Mouse (Mus musculus): ENCODE measurements at regions not wholly inside any gene's neighbourhood (a gene's known extent, or its start where the extent isn't known, plus 50 kb on each side); places are given as distances from the start of the nearest gene placed in this dataset.

DNA sequence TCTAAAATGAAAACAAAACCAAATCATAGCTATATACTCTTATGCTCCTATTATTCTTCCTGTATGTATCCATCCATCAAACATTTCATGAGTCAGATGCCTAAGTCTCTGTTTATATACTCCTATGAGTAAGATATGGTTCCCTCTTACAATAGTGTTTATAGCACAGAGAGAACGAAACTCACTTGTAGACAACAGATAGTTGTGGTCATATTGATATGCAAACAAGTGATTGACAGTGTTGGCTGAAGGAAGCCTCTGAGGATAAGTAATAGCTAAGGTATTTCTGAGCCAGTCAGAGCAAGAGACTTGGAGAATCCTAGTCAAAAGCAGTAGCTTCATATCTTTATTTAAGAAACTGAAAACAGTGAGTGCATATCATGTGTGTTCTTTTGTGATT lies 354.4 kb upstream of the Cited2 start:
- Histone ChIP-seq H3K4me2 (no peak overlapping the region), H3K4me1 (replicated peaks) (peaks cover 13% of the 10 kb centered on the region), H3K27ac (replicated peaks) (no peak overlapping the region), H3K9me3 (no peaks in the 10 kb centered on the region), H3K4me3 (no peak overlapping the region), H3K36me3 (no peaks in the 10 kb centered on the region), H3K27me3 (no peaks in the 10 kb centered on the region), H3K9ac (no peak overlapping the region)
- ATAC-seq (ENCODE audit: low read depth) = no peak
- WGBS = 93% methylated on average over 1 of the region's 1 CpGs

GRCm38 (mm10) chr10:17372905-17373304 lies 350.1 kb upstream of the Cited2 start:
- H3K9me3 ChIP-seq = no peaks in the 10 kb centered on the region
- no peaks in the 10 kb centered on the region for H3K27me3 ChIP-seq
- no peak overlapping the region for H3K4me2 ChIP-seq
- H3K27ac ChIP-seq (replicated peaks) = no peak overlapping the region
- no peaks in the 10 kb centered on the region for H3K36me3 ChIP-seq
- no peak overlapping the region for H3K9ac ChIP-seq
- WGBS = 68% methylated on average over 2 of the region's 2 CpGs
- H3K4me1 ChIP-seq (replicated peaks) = no peaks in the 10 kb centered on the region
- no peak for ATAC-seq (ENCODE audit: low read depth)
- H3K4me3 ChIP-seq = no peak overlapping the region

- H3K36me3 ChIP-seq = no peaks in the 10 kb centered on the region
- H3K9ac ChIP-seq = no peak overlapping the region
- no peaks in the 10 kb centered on the region for H3K4me1 ChIP-seq (replicated peaks)
- no peak overlapping the region for H3K4me2 ChIP-seq
- no peaks in the 10 kb centered on the region for H3K9me3 ChIP-seq
- no peaks in the 10 kb centered on the region for H3K27me3 ChIP-seq
- H3K27ac ChIP-seq (replicated peaks) = no peak overlapping the region
- no peak overlapping the region for H3K4me3 ChIP-seq
- ATAC-seq (ENCODE audit: low read depth) = no peak
- WGBS = 21% methylated on average over 2 of the region's 2 CpGs
Measured at GRCm38 (mm10) chr10:17374047-17374446, 349.0 kb upstream of the Cited2 start.

DNA sequence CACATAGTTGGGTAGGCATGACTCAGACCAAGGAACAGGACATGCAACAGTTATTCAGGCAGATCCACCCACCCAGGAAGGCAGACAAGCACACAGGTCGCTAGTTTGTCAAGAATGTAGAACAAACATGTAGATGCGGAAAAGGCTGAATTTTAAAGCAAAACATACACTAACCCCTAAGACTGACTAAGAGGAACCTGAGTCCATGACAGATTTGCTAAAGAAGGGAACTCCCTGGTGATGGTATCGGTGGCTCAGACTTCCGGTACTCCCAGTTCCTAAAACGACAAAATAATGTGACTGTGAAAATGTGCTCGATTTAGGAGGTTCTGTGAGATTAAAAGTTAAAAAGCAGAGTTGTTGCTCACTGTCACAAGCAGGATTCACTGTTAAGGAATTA lies 340.0 kb upstream of the Cited2 start:
- ATAC-seq (ENCODE audit: low read depth) = no peak
- Histone ChIP-seq H3K27me3 (no peaks in the 10 kb centered on the region), H3K27ac (replicated peaks) (no peak overlapping the region), H3K4me1 (replicated peaks) (no peaks in the 10 kb centered on the region), H3K4me2 (no peak overlapping the region), H3K36me3 (no peaks in the 10 kb centered on the region), H3K9ac (no peak overlapping the region), H3K9me3 (no peaks in the 10 kb centered on the region), H3K4me3 (no peak overlapping the region)
- 94% methylated on average over 6 of the region's 6 CpGs for WGBS

DNA sequence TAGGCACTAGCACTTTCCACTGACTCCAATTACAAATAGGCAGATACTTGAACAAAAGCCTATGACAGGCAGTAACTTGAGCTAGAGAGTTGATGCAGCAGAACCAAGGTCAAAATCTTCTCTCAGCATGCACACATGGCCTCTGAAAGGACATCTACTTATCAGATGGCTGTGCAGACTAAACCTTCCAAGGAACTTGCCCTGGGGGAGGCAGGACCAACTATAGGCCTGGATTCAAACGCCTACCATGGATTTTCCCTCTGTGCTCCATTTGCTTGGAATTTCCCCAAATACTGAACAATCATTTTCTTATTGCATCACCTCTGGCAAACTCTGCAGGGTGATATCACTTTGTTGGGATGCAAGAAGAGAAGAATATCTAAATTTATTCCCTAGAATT lies 337.8 kb upstream of the Cited2 start:
- ATAC-seq (ENCODE audit: low read depth) = no peak
- Histone ChIP-seq H3K27ac (replicated peaks) (no peak overlapping the region), H3K27me3 (no peaks in the 10 kb centered on the region), H3K4me3 (no peak overlapping the region), H3K36me3 (no peaks in the 10 kb centered on the region), H3K4me1 (replicated peaks) (no peaks in the 10 kb centered on the region), H3K9me3 (no peaks in the 10 kb centered on the region), H3K4me2 (no peak overlapping the region), H3K9ac (no peak overlapping the region)
- 67% methylated on average over 1 of the region's 1 CpGs for WGBS

DNA sequence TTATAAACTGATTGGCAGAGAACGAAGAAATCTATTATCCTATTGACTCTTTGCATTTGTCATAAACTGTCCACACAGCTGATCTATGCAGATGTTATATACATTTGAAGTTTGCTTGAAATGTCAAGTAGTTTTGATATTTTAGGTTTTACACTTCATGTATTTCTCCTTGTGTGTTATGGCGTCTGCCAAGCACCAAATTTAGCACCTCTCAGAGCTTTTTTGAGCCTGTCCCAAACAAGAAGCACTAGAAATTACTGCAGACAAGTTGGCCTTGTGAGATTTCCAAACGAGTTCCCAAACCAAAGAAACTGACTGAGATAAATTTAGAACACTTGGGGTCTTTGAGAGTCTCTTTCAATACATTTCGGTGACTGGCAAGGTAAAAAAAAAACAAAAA lies 335.7 kb upstream of the Cited2 start:
- H3K27me3 ChIP-seq = no peaks in the 10 kb centered on the region
- no peak overlapping the region for H3K4me2 ChIP-seq
- H3K4me3 ChIP-seq = no peak overlapping the region
- H3K36me3 ChIP-seq = no peaks in the 10 kb centered on the region
- no peaks in the 10 kb centered on the region for H3K4me1 ChIP-seq (replicated peaks)
- ATAC-seq (ENCODE audit: low read depth) = no peak
- peaks cover 14% of the 10 kb centered on the region for H3K9me3 ChIP-seq
- H3K27ac ChIP-seq (replicated peaks) = no peak overlapping the region
- no peak overlapping the region for H3K9ac ChIP-seq
- WGBS = 83% methylated on average over 4 of the region's 4 CpGs

DNA sequence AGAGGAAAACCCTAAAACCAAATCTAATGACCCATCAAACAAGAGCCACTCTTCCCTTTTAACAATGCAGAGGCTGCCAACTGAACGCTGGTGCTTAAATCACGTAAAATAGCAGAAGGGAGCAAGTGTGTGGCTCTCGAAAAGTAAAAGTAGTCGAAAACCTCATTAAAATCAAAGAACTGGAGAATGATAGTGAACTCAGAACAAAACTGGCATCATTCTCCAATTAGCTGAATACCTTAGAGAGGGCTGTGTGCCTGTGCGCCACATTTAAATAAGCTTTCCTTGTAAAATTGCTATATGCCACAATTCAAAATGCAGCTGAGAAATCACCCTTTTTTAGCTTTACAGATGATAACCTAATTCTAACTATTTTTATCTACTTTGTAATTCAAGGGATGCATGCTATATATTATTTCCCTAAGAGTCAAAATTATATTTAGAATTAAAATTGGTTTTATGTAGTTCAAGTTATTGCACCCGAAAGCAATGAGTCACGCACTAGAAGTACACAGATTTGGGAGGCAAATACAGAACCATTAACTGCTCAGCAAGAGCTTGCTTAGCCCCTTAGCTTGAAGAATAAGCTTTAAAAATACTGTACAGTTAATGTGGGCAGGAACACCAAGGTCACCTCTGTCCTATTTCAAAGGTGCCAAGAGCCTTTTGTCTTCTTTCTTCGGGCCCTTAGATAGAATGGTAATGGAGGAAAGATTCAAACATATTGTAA lies 327.4 kb upstream of the Cited2 start:
- Histone ChIP-seq H3K4me2 (no peak overlapping the region), H3K27me3 (no peaks in the 10 kb centered on the region), H3K9ac (no peak overlapping the region), H3K9me3 (peaks cover 14% of the 10 kb centered on the region), H3K4me3 (no peak overlapping the region), H3K36me3 (no peaks in the 10 kb centered on the region), H3K4me1 (replicated peaks) (peaks cover 7% of the 10 kb centered on the region; the same call in 1 of the 2 replicates), H3K27ac (replicated peaks) (no peak overlapping the region)
- no peak for ATAC-seq (ENCODE audit: low read depth)
- WGBS = 56% methylated on average over 8 of the region's 8 CpGs

DNA sequence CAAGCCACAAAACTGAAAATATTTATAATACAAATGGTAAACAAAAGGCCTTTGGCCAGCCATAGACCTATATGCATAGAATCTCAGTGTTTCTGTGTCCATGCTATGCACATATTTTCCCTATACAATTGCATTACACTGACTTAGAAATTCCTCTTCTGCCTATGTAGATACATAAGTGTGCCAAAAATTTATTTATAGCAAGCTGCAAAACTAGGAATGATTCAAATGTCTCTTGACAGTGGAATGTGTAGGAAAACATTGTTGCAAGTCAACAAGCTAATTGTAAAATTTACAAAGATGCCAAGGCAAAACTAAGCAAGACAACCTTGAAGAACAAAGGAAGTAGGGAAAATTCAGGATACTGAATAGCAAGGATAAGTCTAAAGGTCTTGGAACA lies 319.1 kb upstream of the Cited2 start:
- Histone ChIP-seq H3K9me3 (no peaks in the 10 kb centered on the region), H3K9ac (no peak overlapping the region), H3K36me3 (no peaks in the 10 kb centered on the region), H3K27me3 (no peaks in the 10 kb centered on the region), H3K27ac (replicated peaks) (no peak overlapping the region), H3K4me3 (no peak overlapping the region), H3K4me1 (replicated peaks) (no peaks in the 10 kb centered on the region), H3K4me2 (no peak overlapping the region)
- ATAC-seq (ENCODE audit: low read depth) = no peak

DNA sequence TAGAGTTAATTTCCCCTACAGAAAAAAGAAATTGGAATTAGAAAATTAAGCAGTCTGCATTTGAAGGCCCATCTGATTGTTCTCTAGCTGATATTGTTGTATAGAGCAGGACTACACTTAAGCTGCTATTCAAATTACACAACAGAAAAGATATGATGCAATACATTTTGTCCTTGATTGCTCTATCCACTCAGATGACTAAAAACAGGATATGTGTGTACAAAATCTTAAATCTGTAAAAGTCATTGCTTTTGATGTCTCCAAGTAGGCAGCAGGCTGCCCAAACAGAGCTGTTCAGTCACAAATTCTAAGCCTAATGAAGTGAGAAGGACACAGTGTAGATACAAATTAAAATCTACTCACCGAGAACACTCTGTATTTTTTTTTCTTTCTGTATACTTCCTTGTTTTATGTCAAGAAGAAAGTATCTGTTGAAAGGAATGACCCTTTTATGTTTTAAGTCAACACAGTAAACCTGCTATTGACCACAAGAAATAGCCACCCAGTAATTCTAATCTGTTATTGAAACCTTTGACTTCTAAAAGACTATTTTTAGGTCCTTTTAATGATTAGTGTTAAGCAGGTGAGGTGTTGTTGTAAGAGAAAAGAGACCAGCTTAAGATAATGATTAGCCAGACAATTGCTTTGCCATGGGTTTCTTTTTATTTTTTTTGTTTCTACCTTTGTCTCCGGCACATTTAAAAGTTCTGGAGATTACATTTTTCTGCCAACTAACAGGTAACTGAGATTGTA lies 315.0 kb upstream of the Cited2 start:
- H3K27me3 ChIP-seq = no peaks in the 10 kb centered on the region
- H3K9ac ChIP-seq = no peak overlapping the region
- H3K4me2 ChIP-seq = no peak overlapping the region
- 61% methylated on average over 2 of the region's 2 CpGs for WGBS
- H3K9me3 ChIP-seq = no peaks in the 10 kb centered on the region
- H3K36me3 ChIP-seq = no peaks in the 10 kb centered on the region
- no peak for ATAC-seq (ENCODE audit: low read depth)
- no peak overlapping the region for H3K4me3 ChIP-seq
- H3K4me1 ChIP-seq (replicated peaks) = no peaks in the 10 kb centered on the region
- no peak overlapping the region for H3K27ac ChIP-seq (replicated peaks)

DNA sequence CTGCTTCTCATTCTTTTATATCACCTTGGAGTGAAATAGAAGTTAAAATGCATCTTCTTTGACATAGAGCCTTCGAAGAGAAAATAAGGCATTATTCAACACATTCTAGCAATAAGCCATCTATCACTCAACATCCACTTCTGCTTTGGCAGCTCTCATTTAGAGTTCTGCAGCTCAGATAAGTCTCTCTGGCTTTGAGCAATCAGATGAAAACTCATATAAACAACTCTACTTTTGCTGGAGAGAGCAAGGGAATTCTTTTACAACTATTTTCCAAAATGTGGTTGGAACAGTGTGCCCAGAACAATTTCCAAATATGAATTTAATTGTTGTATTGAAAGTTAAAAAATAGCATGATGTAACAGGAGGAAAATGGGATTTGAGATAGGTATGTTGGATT lies 314.2 kb upstream of the Cited2 start:
- no peak for ATAC-seq (ENCODE audit: low read depth)
- Histone ChIP-seq H3K4me1 (replicated peaks) (no peaks in the 10 kb centered on the region), H3K4me2 (no peak overlapping the region), H3K4me3 (no peak overlapping the region), H3K9ac (no peak overlapping the region), H3K27ac (replicated peaks) (no peak overlapping the region), H3K27me3 (no peaks in the 10 kb centered on the region), H3K36me3 (no peaks in the 10 kb centered on the region), H3K9me3 (no peaks in the 10 kb centered on the region)
- WGBS = 82% methylated on average over 1 of the region's 1 CpGs

DNA sequence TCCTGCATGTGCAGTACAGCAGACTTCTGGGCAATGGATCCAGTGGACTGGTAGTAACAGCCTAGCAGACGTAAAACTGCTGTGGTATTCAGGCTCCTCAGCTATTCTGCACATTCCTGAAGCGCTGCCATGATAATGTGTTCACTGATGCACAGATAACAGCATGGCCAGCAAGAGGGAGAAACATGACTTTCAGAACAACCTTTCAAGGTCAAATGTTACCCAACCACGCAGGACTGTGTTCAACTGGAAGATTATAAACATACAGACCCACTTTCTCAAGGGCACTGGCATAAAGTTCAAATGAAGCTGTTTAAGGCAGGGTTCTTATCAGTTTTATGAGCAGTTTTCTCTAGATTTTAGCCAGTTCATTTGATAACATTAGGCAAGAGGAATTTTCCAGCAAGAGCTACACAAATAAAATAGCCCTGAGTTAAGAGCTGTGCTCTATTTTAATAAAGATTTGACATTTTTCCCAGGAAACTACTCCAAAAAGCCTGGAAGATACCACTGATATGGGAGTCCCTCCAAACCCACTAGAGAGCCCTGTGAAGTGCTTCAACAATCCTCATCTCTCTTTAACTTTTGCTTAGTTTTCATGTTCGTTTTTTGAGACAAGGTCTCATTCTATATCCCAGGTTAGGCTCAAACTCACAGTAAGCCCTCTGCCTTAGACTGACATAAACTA lies 311.6 kb upstream of the Cited2 start:
- Histone ChIP-seq H3K36me3 (no peaks in the 10 kb centered on the region), H3K4me3 (no peak overlapping the region), H3K27ac (replicated peaks) (no peak overlapping the region), H3K4me1 (replicated peaks) (no peaks in the 10 kb centered on the region), H3K9ac (no peak overlapping the region), H3K9me3 (no peaks in the 10 kb centered on the region), H3K4me2 (no peak overlapping the region), H3K27me3 (no peaks in the 10 kb centered on the region)
- no peak for ATAC-seq (ENCODE audit: low read depth)
- WGBS = 36% methylated on average over 4 of the region's 4 CpGs

GRCm38 (mm10) chr10:17415112-17415511 lies 307.9 kb upstream of the Cited2 start:
- H3K27me3 ChIP-seq = no peaks in the 10 kb centered on the region
- 90% methylated on average over 3 of the region's 3 CpGs for WGBS
- no peak overlapping the region for H3K27ac ChIP-seq (replicated peaks)
- H3K4me3 ChIP-seq = no peak overlapping the region
- no peaks in the 10 kb centered on the region for H3K9me3 ChIP-seq
- no peak for ATAC-seq (ENCODE audit: low read depth)
- no peak overlapping the region for H3K9ac ChIP-seq
- no peak overlapping the region for H3K4me2 ChIP-seq
- no peaks in the 10 kb centered on the region for H3K36me3 ChIP-seq
- H3K4me1 ChIP-seq (replicated peaks) = no peaks in the 10 kb centered on the region

Measured in neural tube, embryonic 13.5 days (tissue).